Mouse (Mus musculus) thymus, adult 2 months (tissue): ENCODE results near the gene Ankrd54.

Experiments used
- CTCF ChIP-seq: fragments of 200-500 bp; IDR thresholded peaks from 2 replicates; pipeline ENCODE4 v1.5.1; 2012; ENCODE audit warnings: mild to moderate bottlenecking, control low read depth, low read length, moderate library complexity, borderline replicate concordance; ENCODE audit not compliant: control insufficient read depth, poor library complexity, insufficient read depth; ENCODE audit errors: extremely low read depth
- POLR2A ChIP-seq: fragments of 200-500 bp; IDR thresholded peaks from 2 replicates; pipeline ENCODE4 v1.6.1; 2012; ENCODE audit warnings: mild to moderate bottlenecking, low read length, control low read depth, moderate library complexity; ENCODE audit not compliant: control insufficient read depth, poor library complexity, insufficient read depth; ENCODE audit errors: extremely low read depth

DNA sequence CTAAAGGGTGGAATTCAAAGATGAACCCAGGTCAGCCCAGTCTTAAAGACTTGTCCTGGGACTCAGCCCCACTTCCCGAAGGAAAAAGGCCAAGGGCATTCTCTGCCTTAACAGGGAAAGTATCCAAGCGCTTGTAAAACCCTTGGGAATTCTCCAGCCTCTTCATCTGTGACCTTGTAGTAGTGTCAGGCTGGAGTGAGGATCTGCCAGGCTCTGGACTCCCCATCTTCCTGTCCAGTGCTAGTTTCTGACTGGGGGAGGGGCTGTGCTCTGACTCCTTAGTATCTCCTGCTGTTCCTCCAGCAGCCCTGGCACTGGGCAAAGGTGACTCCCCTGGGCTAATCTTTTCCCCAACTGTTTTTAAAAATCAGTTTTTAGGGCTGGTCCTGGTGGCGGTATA, 33.9 kb upstream of the Ankrd54 start:
- TF ChIP-seq POLR2A, result no peak
- no peak for TF ChIP-seq CTCF
